Mouse (Mus musculus): Measurements from ENCODE around the gene Rbfox2.

The Rbfox2 gene

GRCm38 (mm10) chr15:77235551-77235950 is 71.3 kb downstream of the Rbfox2 start:
- DNase-seq (ENCODE audit: low read depth, low spot score) = no peak

- DNase-seq (ENCODE audit: low read depth, low spot score) = no peak
Measured at GRCm38 (mm10) chr15:77234296-77234695, 72.5 kb downstream of the Rbfox2 start.

- no peak for DNase-seq (ENCODE audit: low read depth, low spot score)
Measured at GRCm38 (mm10) chr15:77230144-77230543, 76.7 kb downstream of the Rbfox2 start.

GRCm38 (mm10) chr15:77226831-77227354 is 79.9 kb downstream of the Rbfox2 start:
- DNase-seq (ENCODE audit: low read depth, low spot score) = no peak

GRCm38 (mm10) chr15:77225858-77226257 is 80.9 kb downstream of the Rbfox2 start:
- no peak for DNase-seq (ENCODE audit: low read depth, low spot score)

- DNase-seq (ENCODE audit: low read depth, low spot score) = peak; percentile 64
Measured at GRCm38 (mm10) chr15:77225274-77225673, 81.5 kb downstream of the Rbfox2 start.

GRCm38 (mm10) chr15:77220833-77221232 is 86.0 kb downstream of the Rbfox2 start:
- no peak for DNase-seq (ENCODE audit: low read depth, low spot score)

- DNase-seq (ENCODE audit: low read depth, low spot score) = no peak
Measured at GRCm38 (mm10) chr15:77220137-77220536, 86.7 kb downstream of the Rbfox2 start.

- DNase-seq (ENCODE audit: low read depth, low spot score) = no peak
Measured at GRCm38 (mm10) chr15:77219571-77219970, 87.2 kb downstream of the Rbfox2 start.

GRCm38 (mm10) chr15:77218007-77218406 is 88.8 kb downstream of the Rbfox2 start:
- DNase-seq (ENCODE audit: low read depth, low spot score) = no peak

GRCm38 (mm10) chr15:77217523-77217922 is 89.3 kb downstream of the Rbfox2 start:
- no peak for DNase-seq (ENCODE audit: low read depth, low spot score)

GRCm38 (mm10) chr15:77216704-77217103 is 90.1 kb downstream of the Rbfox2 start:
- no peak for DNase-seq (ENCODE audit: low read depth, low spot score)

GRCm38 (mm10) chr15:77215178-77215800 is 91.5 kb downstream of the Rbfox2 start:
- no peak for DNase-seq (ENCODE audit: low read depth, low spot score)

- DNase-seq (ENCODE audit: low read depth, low spot score) = peak; percentile 90
Measured at GRCm38 (mm10) chr15:77214410-77215107, 92.2 kb downstream of the Rbfox2 start.

- no peak for DNase-seq (ENCODE audit: low read depth, low spot score)
Measured at GRCm38 (mm10) chr15:77213829-77214228, 93.0 kb downstream of the Rbfox2 start.

- no peak for DNase-seq (ENCODE audit: low read depth, low spot score)
Measured at GRCm38 (mm10) chr15:77212818-77213217, 94.0 kb downstream of the Rbfox2 start.

GRCm38 (mm10) chr15:77212217-77212757 is 94.5 kb downstream of the Rbfox2 start:
- DNase-seq (ENCODE audit: low read depth, low spot score) = no peak

- DNase-seq (ENCODE audit: low read depth, low spot score) = no peak
Measured at GRCm38 (mm10) chr15:77206996-77207395, 99.8 kb downstream of the Rbfox2 start.

GRCm38 (mm10) chr15:77204951-77205350 is 101.9 kb downstream of the Rbfox2 start:
- DNase-seq (ENCODE audit: low read depth, low spot score) = no peak

GRCm38 (mm10) chr15:77203255-77203981 is 103.4 kb downstream of the Rbfox2 start:
- DNase-seq (ENCODE audit: low read depth, low spot score) = no peak

GRCm38 (mm10) chr15:77202881-77203254 is 103.9 kb downstream of the Rbfox2 start:
- DNase-seq (ENCODE audit: low read depth, low spot score) = no peak

- peak; percentile 95 for DNase-seq (ENCODE audit: low read depth, low spot score)
Measured at GRCm38 (mm10) chr15:77202223-77202622, 104.6 kb downstream of the Rbfox2 start.

Data from forelimb bud, embryonic 11.5 days (tissue).